Mouse (Mus musculus): ENCODE results near the gene Mecom. TPM values are rescaled to one million over a fixed set of nuclear protein-coding genes. Genes with fewer than 3 reads are reported as not detected.

Mecom gene
- polyA plus RNA-seq, 1 experiment from 2014 or later, result 46.4 TPM

DNA sequence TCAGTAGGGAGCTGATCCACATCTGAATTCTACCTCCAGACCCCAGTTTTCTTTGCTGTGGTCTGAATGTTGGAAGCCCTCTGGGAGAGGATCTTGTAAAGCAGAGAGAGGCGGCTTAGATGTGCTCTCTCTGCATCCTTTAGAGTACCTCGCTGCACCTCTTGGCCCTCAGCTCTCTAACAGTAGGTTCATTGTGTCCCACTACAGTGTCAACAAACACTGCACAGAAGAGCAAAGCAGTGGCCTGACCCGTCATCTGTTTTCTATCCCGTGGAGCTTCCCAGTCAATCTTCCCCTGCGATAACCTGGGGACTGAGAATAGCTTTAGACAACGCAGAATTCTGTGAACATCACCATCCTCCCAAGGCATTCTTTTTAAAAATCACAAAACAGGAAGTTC, 69.6 kb downstream of the Mecom start:
- no peak overlapping the region for H3K27ac ChIP-seq
- ATAC-seq (ENCODE audit: insufficient read depth, low FRiP score, low read depth), result no peak
- H3K4me1 ChIP-seq, result 0 out of 2 replicates have a peak, but pooled peaks cover 4% of the 10 kb centered on the region
- 50% methylated on average over 6 of the region's 6 CpGs for WGBS
- H3K4me3 ChIP-seq (replicated peaks), result no peak overlapping the region
- no peak overlapping the region for H3K9ac ChIP-seq
- H3K4me2 ChIP-seq, result no peak overlapping the region
- H3K27me3 ChIP-seq (replicated peaks), result no peaks in the 10 kb centered on the region
- H3K36me3 ChIP-seq, result no peaks in the 10 kb centered on the region
- H3K9me3 ChIP-seq, result no peaks in the 10 kb centered on the region

- Histone ChIP-seq H3K9me3 (no peaks in the 10 kb centered on the region), H3K9ac (no peak overlapping the region), H3K4me3 (replicated peaks) (no peak overlapping the region), H3K27me3 (replicated peaks) (no peaks in the 10 kb centered on the region), H3K4me1 (0 out of 2 replicates have a peak, but pooled peaks cover 4% of the 10 kb centered on the region), H3K4me2 (no peak overlapping the region), H3K36me3 (no peaks in the 10 kb centered on the region), H3K27ac (no peak overlapping the region)
- no peak for ATAC-seq (ENCODE audit: insufficient read depth, low FRiP score, low read depth)
- WGBS, result 58% methylated on average over 5 of the region's 5 CpGs
These were observed 70.8 kb downstream of the Mecom start for GRCm38 (mm10) chr3:30477008-30477407.

GRCm38 (mm10) chr3:30475591-30475990, 72.2 kb downstream of the Mecom start:
- no peak overlapping the region for H3K9ac ChIP-seq
- 54% methylated on average over 6 of the region's 6 CpGs for WGBS
- no peak overlapping the region for H3K27ac ChIP-seq
- 0 out of 2 replicates have a peak, but pooled peaks cover under 1% of the 10 kb centered on the region for H3K4me1 ChIP-seq
- no peaks in the 10 kb centered on the region for H3K27me3 ChIP-seq (replicated peaks)
- no peaks in the 10 kb centered on the region for H3K9me3 ChIP-seq
- no peaks in the 10 kb centered on the region for H3K36me3 ChIP-seq
- no peak overlapping the region for H3K4me3 ChIP-seq (replicated peaks)
- no peak overlapping the region for H3K4me2 ChIP-seq
- ATAC-seq (ENCODE audit: insufficient read depth, low FRiP score, low read depth), result no peak

GRCm38 (mm10) chr3:30468068-30468835, 79.6 kb downstream of the Mecom start:
- no peak overlapping the region for H3K4me2 ChIP-seq
- ATAC-seq (ENCODE audit: insufficient read depth, low FRiP score, low read depth), result no peak
- H3K9me3 ChIP-seq, result no peaks in the 10 kb centered on the region
- no peaks in the 10 kb centered on the region for H3K36me3 ChIP-seq
- no peak overlapping the region for H3K27ac ChIP-seq
- no peak overlapping the region for H3K9ac ChIP-seq
- H3K27me3 ChIP-seq (replicated peaks), result no peaks in the 10 kb centered on the region
- H3K4me3 ChIP-seq (replicated peaks), result no peak overlapping the region
- H3K4me1 ChIP-seq, result no peaks in the 10 kb centered on the region
- 77% methylated on average over 7 of the region's 7 CpGs for WGBS

- no peaks in the 10 kb centered on the region for H3K9me3 ChIP-seq
- H3K27ac ChIP-seq, result no peak overlapping the region
- no peak for ATAC-seq (ENCODE audit: insufficient read depth, low FRiP score, low read depth)
- H3K27me3 ChIP-seq (replicated peaks), result no peaks in the 10 kb centered on the region
- no peaks in the 10 kb centered on the region for H3K4me1 ChIP-seq
- no peak overlapping the region for H3K4me3 ChIP-seq (replicated peaks)
- whole genome bisulfite sequencing, result 63% methylated on average over 11 of the region's 11 CpGs
- no peak overlapping the region for H3K4me2 ChIP-seq
- H3K36me3 ChIP-seq, result no peaks in the 10 kb centered on the region
- no peak overlapping the region for H3K9ac ChIP-seq
These were observed 81.7 kb downstream of the Mecom start for GRCm38 (mm10) chr3:30466031-30466650.

GRCm38 (mm10) chr3:30464497-30464896, 83.3 kb downstream of the Mecom start:
- no peak for ATAC-seq (ENCODE audit: insufficient read depth, low FRiP score, low read depth)
- H3K9ac ChIP-seq, result no peak overlapping the region
- no peak overlapping the region for H3K4me3 ChIP-seq (replicated peaks)
- H3K27ac ChIP-seq, result no peak overlapping the region
- H3K27me3 ChIP-seq (replicated peaks), result no peaks in the 10 kb centered on the region
- 78% methylated on average over 3 of the region's 3 CpGs for WGBS
- no peaks in the 10 kb centered on the region for H3K9me3 ChIP-seq
- no peaks in the 10 kb centered on the region for H3K4me1 ChIP-seq
- H3K4me2 ChIP-seq, result no peak overlapping the region
- no peaks in the 10 kb centered on the region for H3K36me3 ChIP-seq

GRCm38 (mm10) chr3:30461831-30462230, 86.0 kb downstream of the Mecom start:
- H3K27ac ChIP-seq, result no peak overlapping the region
- H3K4me3 ChIP-seq (replicated peaks), result no peak overlapping the region
- H3K27me3 ChIP-seq (replicated peaks), result no peaks in the 10 kb centered on the region
- WGBS, result 85% methylated on average over 2 of the region's 2 CpGs
- ATAC-seq (ENCODE audit: insufficient read depth, low FRiP score, low read depth), result no peak
- H3K36me3 ChIP-seq, result no peaks in the 10 kb centered on the region
- no peaks in the 10 kb centered on the region for H3K4me1 ChIP-seq
- H3K9ac ChIP-seq, result no peak overlapping the region
- H3K4me2 ChIP-seq, result no peak overlapping the region
- H3K9me3 ChIP-seq, result no peaks in the 10 kb centered on the region

DNA sequence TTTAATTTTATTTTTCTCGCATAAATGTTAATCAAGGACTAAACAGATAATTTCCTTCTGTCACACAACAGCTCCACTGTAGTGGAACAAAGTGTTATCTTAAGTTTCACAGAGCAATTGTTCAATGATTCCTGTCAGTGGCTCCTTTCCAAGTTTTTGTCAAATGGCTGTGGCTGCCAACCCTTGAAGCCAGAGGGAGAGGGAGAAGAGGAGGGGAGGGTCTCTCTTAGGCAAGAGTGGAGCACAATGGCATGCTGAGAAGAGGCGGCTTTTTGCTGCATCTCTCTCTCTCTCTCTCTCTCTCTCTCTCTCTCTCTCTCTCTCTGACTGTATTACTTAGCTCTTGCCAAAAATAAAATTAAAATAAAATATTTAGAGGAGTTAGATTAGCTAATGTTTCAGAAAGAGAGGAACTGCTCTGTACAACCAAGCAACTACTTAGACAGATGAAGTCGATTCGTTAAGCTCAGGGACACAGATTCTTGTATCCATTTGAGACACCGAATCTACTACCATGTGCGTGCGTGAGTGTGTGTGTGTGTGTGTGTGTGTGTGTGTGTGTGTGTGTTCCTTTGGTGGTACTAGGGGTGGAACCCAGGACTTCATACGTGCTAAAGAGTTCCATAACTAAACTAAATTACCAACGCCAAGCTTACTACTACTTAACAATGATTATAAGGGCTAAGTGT, 86.8 kb downstream of the Mecom start:
- Histone ChIP-seq H3K27me3 (replicated peaks) (no peaks in the 10 kb centered on the region), H3K27ac (no peak overlapping the region), H3K4me3 (replicated peaks) (no peak overlapping the region), H3K4me2 (no peak overlapping the region), H3K9ac (no peak overlapping the region), H3K9me3 (no peaks in the 10 kb centered on the region), H3K36me3 (no peaks in the 10 kb centered on the region), H3K4me1 (no peaks in the 10 kb centered on the region)
- no peak for ATAC-seq (ENCODE audit: insufficient read depth, low FRiP score, low read depth)
- 71% methylated on average over 9 of the region's 9 CpGs for WGBS

GRCm38 (mm10) chr3:30459626-30460025, 88.2 kb downstream of the Mecom start:
- Histone ChIP-seq H3K4me1 (no peaks in the 10 kb centered on the region), H3K9ac (no peak overlapping the region), H3K4me2 (no peak overlapping the region), H3K36me3 (no peaks in the 10 kb centered on the region), H3K9me3 (no peaks in the 10 kb centered on the region), H3K27ac (no peak overlapping the region), H3K27me3 (replicated peaks) (no peaks in the 10 kb centered on the region), H3K4me3 (replicated peaks) (no peak overlapping the region)
- WGBS, result 86% methylated on average over 4 of the region's 4 CpGs
- ATAC-seq (ENCODE audit: insufficient read depth, low FRiP score, low read depth), result no peak

DNA sequence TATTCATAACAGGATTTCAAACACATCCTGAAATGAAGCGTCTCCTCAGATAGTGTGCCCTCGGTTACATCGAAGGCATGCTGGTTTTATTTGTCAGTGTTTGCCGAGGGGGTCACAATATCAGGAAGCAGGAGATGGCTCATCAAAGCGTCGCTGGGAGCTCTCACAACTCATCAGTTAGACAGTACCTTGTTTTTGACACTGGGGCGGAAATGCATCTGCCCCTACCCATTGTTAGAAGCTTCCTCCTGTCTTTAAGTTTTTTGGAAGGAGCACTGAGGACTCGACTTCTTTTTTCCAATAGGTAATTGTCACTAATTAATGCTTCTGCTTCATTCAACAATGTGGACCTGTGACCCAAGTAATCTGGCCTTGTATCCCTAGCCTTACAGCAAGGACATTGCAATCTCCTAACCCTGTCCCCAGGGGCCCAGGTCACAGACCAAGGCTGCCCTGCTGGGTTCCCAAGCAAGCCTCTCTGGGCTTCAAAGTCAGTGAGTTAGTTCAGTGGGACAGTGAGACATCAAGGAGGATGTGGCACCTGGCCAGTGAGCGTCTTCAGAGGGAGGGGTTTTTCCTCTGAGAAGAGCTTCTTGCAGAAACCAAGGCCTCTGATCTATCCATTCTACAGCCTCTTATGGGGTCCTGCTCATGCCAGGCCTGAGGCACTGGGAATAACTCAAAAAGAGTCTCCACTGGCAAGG, 89.7 kb downstream of the Mecom start:
- H3K4me2 ChIP-seq, result no peak overlapping the region
- H3K27me3 ChIP-seq (replicated peaks), result no peaks in the 10 kb centered on the region
- no peaks in the 10 kb centered on the region for H3K36me3 ChIP-seq
- H3K9ac ChIP-seq, result no peak overlapping the region
- H3K27ac ChIP-seq, result no peak overlapping the region
- H3K4me1 ChIP-seq, result 0 out of 2 replicates have a peak, but pooled peaks cover 3% of the 10 kb centered on the region
- ATAC-seq (ENCODE audit: insufficient read depth, low FRiP score, low read depth), result no peak
- H3K9me3 ChIP-seq, result no peaks in the 10 kb centered on the region
- 54% methylated on average over 9 of the region's 9 CpGs for WGBS
- no peak overlapping the region for H3K4me3 ChIP-seq (replicated peaks)

DNA sequence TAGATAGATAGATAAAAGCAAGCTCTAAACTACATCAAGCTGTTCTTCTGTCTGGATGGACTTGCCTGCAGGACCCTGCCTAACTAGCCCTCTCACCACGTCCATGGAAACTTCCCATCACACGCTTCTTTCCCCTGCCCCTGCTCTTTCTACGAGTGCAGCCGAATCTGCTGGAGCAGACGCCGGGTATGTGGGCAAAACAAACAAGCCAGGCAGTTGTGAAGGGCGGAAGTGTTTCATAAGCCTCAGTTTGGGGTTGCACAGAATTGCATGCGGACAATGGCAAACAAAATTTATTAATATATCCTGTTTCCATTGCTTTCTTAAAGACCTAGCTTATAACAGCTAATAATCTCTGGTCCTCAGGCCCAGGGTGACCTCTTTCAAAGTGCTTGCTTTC, 91.9 kb downstream of the Mecom start:
- 0 out of 2 replicates have a peak, but pooled peaks cover 6% of the 10 kb centered on the region for H3K4me1 ChIP-seq
- no peaks in the 10 kb centered on the region for H3K9me3 ChIP-seq
- H3K4me3 ChIP-seq (replicated peaks), result no peak overlapping the region
- no peak overlapping the region for H3K4me2 ChIP-seq
- no peak overlapping the region for H3K27ac ChIP-seq
- 53% methylated on average over 8 of the region's 8 CpGs for WGBS
- H3K36me3 ChIP-seq, result no peaks in the 10 kb centered on the region
- no peak for ATAC-seq (ENCODE audit: insufficient read depth, low FRiP score, low read depth)
- no peak overlapping the region for H3K9ac ChIP-seq
- H3K27me3 ChIP-seq (replicated peaks), result no peaks in the 10 kb centered on the region

Data from stomach, embryonic 15.5 days (tissue).